Mouse (Mus musculus): Measurements from ENCODE around the gene Atrnl1. TPM values are rescaled to one million over a fixed set of nuclear protein-coding genes. Genes with fewer than 3 reads are reported as not detected.

Atrnl1 gene
- polyA plus RNA-seq, 1 experiment from 2014 or later = 2.8 TPM

DNA sequence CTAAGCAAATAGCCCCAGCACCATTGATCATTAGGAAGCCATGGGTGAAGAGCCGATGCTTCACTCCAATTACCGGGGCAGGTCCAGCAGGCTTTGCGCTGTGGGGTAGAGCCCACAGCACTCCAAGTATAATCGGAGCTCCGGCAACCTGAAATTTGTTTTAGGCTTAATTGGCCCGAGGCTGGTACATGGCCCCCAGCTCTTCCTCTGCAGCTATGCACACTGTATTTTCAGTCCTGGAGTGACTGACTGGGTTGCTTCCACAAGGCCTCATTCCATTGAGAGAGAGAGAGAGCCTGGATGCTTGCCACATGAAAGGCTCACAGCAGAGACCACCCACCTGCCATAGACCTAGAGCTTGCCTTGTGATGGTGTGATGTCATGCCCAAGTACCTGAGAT, 555.3 kb downstream of the Atrnl1 start:
- H3K36me3 ChIP-seq = no peaks in the 10 kb centered on the region
- no peak overlapping the region for H3K4me3 ChIP-seq
- 0 out of 2 replicates have a peak, but pooled peaks cover 4% of the 10 kb centered on the region for H3K4me1 ChIP-seq
- H3K9ac ChIP-seq = no peak overlapping the region
- no peaks in the 10 kb centered on the region; the same call in 1 of the 2 replicates for H3K9me3 ChIP-seq
- peaks cover 36% of the 10 kb centered on the region for H3K27me3 ChIP-seq (replicated peaks)
- ATAC-seq (ENCODE audit: extremely low read depth, insufficient number of reproducible peaks, low FRiP score, low TSS enrichment) = no peak
- WGBS = 85% methylated on average over 6 of the region's 6 CpGs
- no peak overlapping the region for H3K27ac ChIP-seq (replicated peaks)
- no peak overlapping the region for H3K4me2 ChIP-seq

DNA sequence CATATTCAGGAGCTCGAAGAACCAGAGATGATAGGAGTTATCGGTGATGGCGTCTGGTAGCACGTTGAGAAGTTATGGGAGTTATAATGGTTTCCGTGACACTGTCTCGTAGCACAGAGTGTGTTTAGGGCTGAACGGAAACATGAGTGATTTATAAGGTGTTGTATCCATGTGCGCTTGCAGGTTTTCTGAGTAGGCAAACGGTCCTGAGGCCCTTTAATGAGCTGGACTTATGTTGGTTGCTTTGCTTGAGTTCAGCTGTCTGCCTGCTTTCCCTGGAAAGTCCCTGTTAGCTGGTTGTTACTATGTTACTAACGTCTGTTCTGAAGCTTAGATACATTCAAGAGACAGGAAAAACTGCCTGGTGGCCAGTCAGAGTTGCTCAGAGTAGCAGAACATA, 567.6 kb downstream of the Atrnl1 start:
- ATAC-seq (ENCODE audit: extremely low read depth, insufficient number of reproducible peaks, low FRiP score, low TSS enrichment) = no peak
- Histone ChIP-seq H3K9ac (no peak overlapping the region), H3K4me2 (no peak overlapping the region), H3K27me3 (replicated peaks) (peaks cover 29% of the 10 kb centered on the region), H3K4me3 (no peak overlapping the region), H3K4me1 (peaks cover 3% of the 10 kb centered on the region; the same call in 1 of the 2 replicates), H3K9me3 (no peaks in the 10 kb centered on the region), H3K27ac (replicated peaks) (no peak overlapping the region), H3K36me3 (no peaks in the 10 kb centered on the region)
- 68% methylated on average over 10 of the region's 10 CpGs for WGBS

DNA sequence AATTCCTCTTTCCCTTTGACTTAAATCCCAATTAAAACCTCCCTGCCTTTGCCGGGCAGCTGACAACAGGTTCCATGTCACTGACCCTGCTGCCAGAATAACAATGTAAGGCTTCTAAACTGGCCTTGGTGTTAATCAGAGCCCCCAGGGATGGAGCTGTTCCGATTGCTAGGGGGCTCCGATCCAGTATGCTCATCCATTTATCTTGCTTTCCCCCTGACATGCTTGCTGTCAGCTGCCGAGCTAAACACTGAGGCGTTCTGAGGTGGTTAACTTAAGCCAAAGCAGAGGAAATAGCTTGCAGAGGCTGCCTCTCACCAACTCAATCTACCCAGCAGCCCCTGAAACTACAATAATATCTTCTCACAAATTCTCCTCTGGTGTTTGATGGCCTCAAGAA, 569.9 kb downstream of the Atrnl1 start:
- H3K27ac ChIP-seq (replicated peaks) = no peak overlapping the region
- no peak overlapping the region for H3K4me3 ChIP-seq
- H3K9me3 ChIP-seq = no peaks in the 10 kb centered on the region
- WGBS = 14% methylated on average over 5 of the region's 5 CpGs
- H3K4me1 ChIP-seq = peaks cover 3% of the 10 kb centered on the region; the same call in 1 of the 2 replicates
- H3K4me2 ChIP-seq = no peak overlapping the region
- ATAC-seq (ENCODE audit: extremely low read depth, insufficient number of reproducible peaks, low FRiP score, low TSS enrichment) = no peak
- no peak overlapping the region for H3K9ac ChIP-seq
- H3K36me3 ChIP-seq = no peaks in the 10 kb centered on the region
- H3K27me3 ChIP-seq (replicated peaks) = peaks cover 44% of the 10 kb centered on the region

Small RNAs within 50 kb of the gene (microRNA-seq; reads per million reads assigned to microRNA genes)
- gene Mir5623 = not detected

Other genes starting within 250 kb of the Atrnl1 start
- 11.0 and 12.4 TPM in 2 replicates for gene Trub1, start 158.1 kb upstream of the Atrnl1 start, polyA plus RNA-seq (2015; fragmentation: Nextera tagmentation; extraction: Ambion mirVana)

Data from heart, embryonic 13.5 days (tissue).